Mouse (Mus musculus) MEL (cell line): Measurements from ENCODE around the gene Fnbp1. TPM values are rescaled to one million over a fixed set of nuclear protein-coding genes. Genes with fewer than 3 reads are reported as not detected.

Experiments
- DNase-seq: peaks from one replicate; pipeline ENCODE4 v3.0.0; 2011; ENCODE audit warnings: low read depth, low spot score
- H3K27ac ChIP-seq: 2 replicates; pipeline ENCODE4 v1.5.1; 2012; ENCODE audit warnings: low read depth, mild to moderate bottlenecking, control low read depth, low read length, moderate library complexity; ENCODE audit not compliant: control insufficient read depth
- H3K27me3 ChIP-seq, 2 experiments: fragments of 150-350 bp in 1 of 2; sonication (generic) in 1 of 2; 2 replicates each; pipeline ENCODE4 v1.6.1; 2012; ENCODE audit warnings: low read length in 2 of 2, mild to moderate bottlenecking in 2 of 2, improper control_type of control experiment in 1 of 2, moderate library complexity in 1 of 2; ENCODE audit not compliant: insufficient read depth in 2 of 2, control insufficient read depth in 1 of 2
- H3K36me3 ChIP-seq, 2 experiments: 2 replicates each; pipeline ENCODE4 v1.6.1; 2012 to 2014; ENCODE audit warnings: low read length in 2 of 2, improper control_type of control experiment in 1 of 2, inconsistent platforms in 1 of 2, mild to moderate bottlenecking in 1 of 2; ENCODE audit not compliant: insufficient read depth in 2 of 2, control insufficient read depth in 1 of 2
- H3K4me1 ChIP-seq, 2 experiments: fragments of 150-350 bp in 1 of 2; sonication (generic) in 1 of 2; 2 replicates each; pipeline ENCODE4 v1.6.1; 2012; ENCODE audit warnings: low read length in 2 of 2, improper control_type of control experiment in 1 of 2, mild to moderate bottlenecking in 1 of 2; ENCODE audit not compliant: insufficient read depth in 2 of 2, control insufficient read depth in 1 of 2
- H3K4me3 ChIP-seq, 2 experiments: fragments of 150-350 bp in 1 of 2; sonication (generic) in 1 of 2; 2 replicates each; pipeline ENCODE4 v1.5.1; 2012; ENCODE audit warnings: low read depth in 2 of 2, low read length in 2 of 2, mild to moderate bottlenecking in 2 of 2, moderate library complexity in 2 of 2, control low read depth in 1 of 2, improper control_type of control experiment in 1 of 2; ENCODE audit not compliant: control insufficient read depth in 1 of 2, insufficient read depth in 1 of 2
- H3K79me2 ChIP-seq: 2 replicates; pipeline ENCODE4 v1.6.1; 2012; ENCODE audit warnings: mild to moderate bottlenecking, low read length, moderate library complexity; ENCODE audit not compliant: control insufficient read depth, poor library complexity, insufficient read depth
- H3K9ac ChIP-seq: 2 replicates; pipeline ENCODE4 v1.6.1; 2012; ENCODE audit warnings: low read depth, mild to moderate bottlenecking, control low read depth, low read length, moderate library complexity; ENCODE audit not compliant: control insufficient read depth, poor library complexity, severe bottlenecking
- H3K9me3 ChIP-seq: fragments of 150-350 bp; sonication (generic); replicated peaks from 2 replicates; pipeline ENCODE4 v1.6.1; 2012; ENCODE audit warnings: mild to moderate bottlenecking, low read length, improper control_type of control experiment, moderate library complexity; ENCODE audit not compliant: insufficient read depth
- CHD1 ChIP-seq: IDR thresholded peaks from 2 replicates; pipeline ENCODE4 v1.6.1; 2012; ENCODE audit warnings: low read depth, mild to moderate bottlenecking, inconsistent platforms, low read length, improper control_type of control experiment
- CHD2 ChIP-seq: IDR thresholded peaks from 2 replicates; pipeline ENCODE4 v1.6.1; 2011; ENCODE audit warnings: low read length, improper control_type of control experiment
- CTCF ChIP-seq, 3 experiments: IDR thresholded peaks in 2 of 3; conservative IDR thresholded peaks in 1 of 3; 2 replicates each; pipeline ENCODE4 v1.5.1; 2011 to 2012; ENCODE audit warnings: low read length in 3 of 3, low read depth in 2 of 3, mild to moderate bottlenecking in 2 of 3, improper control_type of control experiment in 1 of 3, inconsistent platforms in 1 of 3, mixed read lengths in 1 of 3, moderate library complexity in 1 of 3; ENCODE audit not compliant: control insufficient read depth in 1 of 3, insufficient read depth in 1 of 3, poor library complexity in 1 of 3, severe bottlenecking in 1 of 3
- E2F4 ChIP-seq: IDR thresholded peaks from 2 replicates; pipeline ENCODE4 v1.6.1; 2011; ENCODE audit warnings: low read depth, low read length, improper control_type of control experiment, borderline replicate concordance
- EP300 ChIP-seq, 2 experiments: IDR thresholded peaks; 2 replicates each; pipeline ENCODE4 v1.6.1; 2011; ENCODE audit warnings: improper control_type of control experiment in 2 of 2, low read length in 2 of 2, low read depth in 1 of 2, mild to moderate bottlenecking in 1 of 2
- ETS1 ChIP-seq: IDR thresholded peaks from 2 replicates; pipeline ENCODE4 v1.6.1; 2012; ENCODE audit warnings: low read depth, mild to moderate bottlenecking, inconsistent platforms, low read length, improper control_type of control experiment, moderate library complexity
- GABPA ChIP-seq: IDR thresholded peaks from 2 replicates; pipeline ENCODE4 v1.6.1; 2012; ENCODE audit warnings: low read depth, mild to moderate bottlenecking, inconsistent platforms, low read length, improper control_type of control experiment, moderate library complexity
- GATA1 ChIP-seq: IDR thresholded peaks from 2 replicates; pipeline ENCODE4 v1.6.1; 2011; ENCODE audit warnings: low read depth, low read length, improper control_type of control experiment
- HCFC1 ChIP-seq: IDR thresholded peaks from 2 replicates; pipeline ENCODE4 v1.6.1; 2012; ENCODE audit warnings: low read depth, mild to moderate bottlenecking, inconsistent platforms, low read length, improper control_type of control experiment, moderate library complexity
- JUND ChIP-seq: IDR thresholded peaks from 2 replicates; pipeline ENCODE4 v1.6.1; 2011; ENCODE audit warnings: low read depth, mild to moderate bottlenecking, improper control_type of control experiment, low read length
- MAZ ChIP-seq: IDR thresholded peaks from 2 replicates; pipeline ENCODE4 v1.6.1; 2012; ENCODE audit warnings: low read depth, mild to moderate bottlenecking, inconsistent platforms, low read length, improper control_type of control experiment
- MEF2A ChIP-seq: IDR thresholded peaks from 2 replicates; pipeline ENCODE4 v1.6.1; 2014; ENCODE audit warnings: low read depth, mild to moderate bottlenecking, inconsistent platforms, low read length, improper control_type of control experiment; ENCODE audit not compliant: poor library complexity, insufficient replicate concordance, severe bottlenecking; ENCODE audit errors: extremely low read depth
- MXI1 ChIP-seq: IDR thresholded peaks from 2 replicates; pipeline ENCODE4 v1.6.1; 2011; ENCODE audit warnings: mild to moderate bottlenecking, low read depth, low read length, improper control_type of control experiment
- MYB ChIP-seq: IDR thresholded peaks from 2 replicates; pipeline ENCODE4 v1.6.1; 2011; ENCODE audit warnings: mild to moderate bottlenecking, low read depth, low read length, improper control_type of control experiment
- MYC ChIP-seq: IDR thresholded peaks from 2 replicates; pipeline ENCODE4 v1.6.1; 2011; ENCODE audit warnings: low read depth, mild to moderate bottlenecking, low read length, improper control_type of control experiment, moderate library complexity
- NRF1 ChIP-seq: IDR thresholded peaks from 2 replicates; pipeline ENCODE4 v1.6.1; 2014; ENCODE audit warnings: low read depth, mild to moderate bottlenecking, inconsistent platforms, low read length, improper control_type of control experiment, moderate library complexity; ENCODE audit not compliant: poor library complexity, insufficient read depth, severe bottlenecking
- POLR2A ChIP-seq, 2 experiments: IDR thresholded peaks; 2 replicates each; pipeline ENCODE4 v1.6.1; 2011 to 2012; ENCODE audit warnings: low read length in 2 of 2, mild to moderate bottlenecking in 2 of 2, control low read depth in 1 of 2, improper control_type of control experiment in 1 of 2, low read depth in 1 of 2, moderate library complexity in 1 of 2; ENCODE audit not compliant: control insufficient read depth in 1 of 2, insufficient read depth in 1 of 2, poor library complexity in 1 of 2
- POLR2AphosphoS2 ChIP-seq: IDR thresholded peaks from 2 replicates; pipeline ENCODE4 v1.6.1; 2011; ENCODE audit warnings: low read length, improper control_type of control experiment
- RCOR1 ChIP-seq: IDR thresholded peaks from 2 replicates; pipeline ENCODE4 v1.6.1; 2012; ENCODE audit warnings: low read depth, mild to moderate bottlenecking, inconsistent platforms, low read length, improper control_type of control experiment
- SIN3A ChIP-seq: IDR thresholded peaks from 2 replicates; pipeline ENCODE4 v1.6.1; 2012; ENCODE audit warnings: low read length, improper control_type of control experiment, inconsistent platforms
- SMC3 ChIP-seq: IDR thresholded peaks from 2 replicates; pipeline ENCODE4 v1.6.1; 2011; ENCODE audit warnings: low read depth, low read length, improper control_type of control experiment
- TAL1 ChIP-seq: IDR thresholded peaks from 2 replicates; pipeline ENCODE4 v1.6.1; 2012; ENCODE audit warnings: mild to moderate bottlenecking, inconsistent platforms, low read length, moderate library complexity, mixed read lengths
- USF1 ChIP-seq: IDR thresholded peaks from 2 replicates; pipeline ENCODE4 v1.6.1; 2014; ENCODE audit warnings: low read depth, mild to moderate bottlenecking, inconsistent platforms, low read length, improper control_type of control experiment, moderate library complexity
- ZC3H11A ChIP-seq: IDR thresholded peaks from 2 replicates; pipeline ENCODE4 v1.6.1; 2012; ENCODE audit warnings: low read depth, mild to moderate bottlenecking, inconsistent platforms, low read length, improper control_type of control experiment
- ZKSCAN1 ChIP-seq: IDR thresholded peaks from 2 replicates; pipeline ENCODE4 v1.6.1; 2012; ENCODE audit warnings: low read depth, mild to moderate bottlenecking, inconsistent platforms, low read length, improper control_type of control experiment, moderate library complexity
- ZNF384 ChIP-seq: IDR thresholded peaks from 2 replicates; pipeline ENCODE4 v1.6.1; 2012; ENCODE audit warnings: low read depth, mild to moderate bottlenecking, inconsistent platforms, low read length, improper control_type of control experiment
- polyA plus RNA-seq, 2 experiments: library from polyadenylated mRNA; stranded (reverse) in 1 of 2; unstranded in 1 of 2; fragments of >175 nt in 1 of 2; fragments of >200 nt in 1 of 2; gene quantifications; 2 replicates each; pipeline versions ENCODE4 v1.2.1 to v1.2.4; 2012; ENCODE audit warnings: low replicate concordance in 2 of 2, low read depth in 1 of 2; ENCODE audit not compliant: insufficient read length in 2 of 2, insufficient read depth in 1 of 2, missing spikeins in 1 of 2
- total RNA-seq: library from RNA; depleted of rRNA; stranded (reverse); fragments of 300-350 nt; gene quantifications from 2 replicates; pipeline ENCODE4 v1.2.3, GENCODE M21; 2012

Fnbp1 gene
- total and polyA plus RNA-seq, 3 experiments: 3.4 to 17.5 TPM; not detected in 1

- TF ChIP-seq HCFC1 (peak; percentile 24; the same call in 1 of the 2 replicates), SIN3A (peak; percentile 67), RCOR1 (no peak), MYC (peak; percentile 73; the same call in 1 of the 2 replicates), CHD1 (no peak), USF1 (no peak), ETS1 (no peak), ZNF384 (no peak)
Measured at GRCm38 (mm10) chr2:31150762-31151161, 9.0 kb upstream of the Fnbp1 start (continued).

DNA sequence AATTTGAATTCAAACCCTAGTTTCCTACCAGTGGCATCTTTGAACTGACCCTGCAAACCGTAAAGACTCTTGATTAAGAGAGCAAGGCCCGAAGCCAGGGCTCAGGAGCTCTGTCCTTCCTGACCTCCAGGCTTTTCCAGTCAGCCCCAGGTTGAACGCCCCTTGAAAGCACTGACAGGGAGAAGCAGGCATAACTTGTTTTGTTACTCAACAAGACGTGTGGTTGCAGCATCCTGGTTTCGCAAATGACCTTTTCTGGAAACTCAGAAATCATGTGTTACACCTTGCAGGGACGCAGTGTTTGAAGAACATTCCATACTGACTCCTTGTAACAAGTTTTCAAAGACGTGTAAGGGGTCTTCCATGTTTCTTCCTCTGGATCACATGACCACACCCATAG lies 5.2 kb upstream of the Fnbp1 start:
- H3K9me3 ChIP-seq: no peaks in the 10 kb centered on the region

DNA sequence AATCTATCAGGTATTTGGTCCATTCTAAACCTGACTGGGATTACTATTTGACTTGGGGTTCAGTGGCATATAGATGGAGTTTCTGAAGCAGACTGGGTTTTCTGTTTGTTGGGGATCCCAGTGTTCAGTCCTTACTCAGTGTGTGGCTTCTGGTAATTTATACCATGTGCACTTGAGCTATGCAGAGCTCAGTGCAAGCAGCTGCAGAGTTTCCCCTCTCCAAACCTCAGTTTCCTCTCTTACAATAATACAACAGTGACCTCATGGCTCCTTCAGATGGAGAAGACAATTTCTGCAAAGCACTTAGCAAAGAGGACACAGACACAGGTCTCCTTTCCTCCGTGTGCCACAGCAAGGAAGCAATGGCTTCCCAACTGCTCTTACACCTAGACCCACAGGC lies 3.1 kb upstream of the Fnbp1 start:
- Histone ChIP-seq H3K4me3 (no peak overlapping the region), H3K9ac (no peak overlapping the region), H3K79me2 (peaks cover 5% of the 10 kb centered on the region; the same call in 1 of the 2 replicates), H3K36me3 (peaks cover 0 to 5% of the 10 kb centered on the region in 2 experiments; a peak in 2 of 4 replicates), H3K4me1 (peaks cover 8 to 17% of the 10 kb centered on the region in 2 experiments), H3K27ac (no peak overlapping the region), H3K9me3 (no peaks in the 10 kb centered on the region), H3K27me3 (no peaks in the 10 kb centered on the region)
- no peak for DNase-seq
- TF ChIP-seq ETS1: no peak
- TF ChIP-seq ZKSCAN1: no peak
- no peak for TF ChIP-seq USF1
- TF ChIP-seq POLR2AphosphoS2: no peak
- no peak for TF ChIP-seq HCFC1
- TF ChIP-seq GABPA: no peak
- TF ChIP-seq MYB: no peak
- TF ChIP-seq TAL1: no peak
- no peak for TF ChIP-seq JUND
- no peak for TF ChIP-seq NRF1
- TF ChIP-seq SMC3: no peak

More for the DNA sequence above, 5.2 kb upstream of the Fnbp1 start:
- no peak for DNase-seq
- H3K27ac ChIP-seq: no peak overlapping the region
- TF ChIP-seq MAZ (no peak), GATA1 (no peak), POLR2AphosphoS2 (no peak), ZC3H11A (no peak), ETS1 (no peak), CHD2 (no peak), E2F4 (no peak), CTCF (IDR thresholded peaks at IDR 0.05 in 2 of 3, conservative IDR thresholded peaks at IDR 0.05 in 1 of 3; ENCODE audit: control insufficient read depth in 1 of 3, insufficient read depth in 1 of 3, low read depth in 2 of 3, low read length in 3 of 3, poor library complexity in 1 of 3, severe bottlenecking in 1 of 3) (no peak), POLR2A (IDR thresholded peaks at IDR 0.05; ENCODE audit: control insufficient read depth in 1 of 2, insufficient read depth in 1 of 2, low read depth in 1 of 2, low read length in 2 of 2, poor library complexity in 1 of 2) (no peak), EP300 (IDR thresholded peaks at IDR 0.05; ENCODE audit: low read depth in 1 of 2, low read length in 2 of 2) (no peak), MEF2A (no peak), MXI1 (no peak)
- H3K79me2 ChIP-seq: peaks cover 3% of the 10 kb centered on the region; the same call in 1 of the 2 replicates
- no peak overlapping the region for H3K9ac ChIP-seq
- no peaks in the 10 kb centered on the region for H3K27me3 ChIP-seq
- peaks cover 0 to 5% of the 10 kb centered on the region in 2 experiments; a peak in 2 of 4 replicates for H3K36me3 ChIP-seq
- H3K4me1 ChIP-seq: peaks cover 8 to 13% of the 10 kb centered on the region in 2 experiments
- no peak overlapping the region for H3K4me3 ChIP-seq
